Mouse (Mus musculus) forebrain, postnatal 0 days (tissue): ENCODE data around the gene Sipa1l1. TPM values are rescaled to one million over a fixed set of nuclear protein-coding genes. Genes with fewer than 3 reads are reported as not detected.

Experiments
- ATAC-seq: fragments of 200-750 bp; cut with Nextera tagmentation; 2 replicates; pipeline ENCODE4 v1.8.0; 2017; ENCODE audit warnings: mild to moderate bottlenecking, moderate library complexity
- DNase-seq: peaks from one replicate; pipeline ENCODE4 v3.0.0-alpha.2; 2015
- H3K27ac ChIP-seq: fragments of 300-500 bp; sonication (generic); 2 replicates; pipeline ENCODE4 v1.5.1; 2014; ENCODE audit warnings: low read depth, mild to moderate bottlenecking, antibody characterized with exemption, low read length, moderate library complexity, mixed read lengths
- H3K27me3 ChIP-seq: fragments of 300-500 bp; sonication (generic); 2 replicates; pipeline ENCODE4 v1.6.1; 2014; ENCODE audit warnings: mild to moderate bottlenecking, low read length, mixed read lengths; ENCODE audit not compliant: insufficient read depth
- H3K36me3 ChIP-seq: fragments of 300-500 bp; sonication (generic); 2 replicates; pipeline ENCODE4 v1.6.1; 2014; ENCODE audit warnings: mild to moderate bottlenecking, moderate library complexity; ENCODE audit not compliant: insufficient read depth
- H3K4me1 ChIP-seq: fragments of 300-500 bp; sonication (generic); 2 replicates; pipeline ENCODE4 v1.6.1; 2014; ENCODE audit warnings: antibody characterized with exemption; ENCODE audit not compliant: insufficient read depth
- H3K4me2 ChIP-seq: fragments of 300-500 bp; sonication (generic); 2 replicates; pipeline ENCODE4 v1.6.1; 2014; ENCODE audit warnings: low read depth, mild to moderate bottlenecking, moderate library complexity
- H3K4me3 ChIP-seq: fragments of 300-500 bp; sonication (generic); 2 replicates; pipeline ENCODE4 v1.5.1; 2014; ENCODE audit warnings: low read depth, low read length, mixed read lengths
- H3K9ac ChIP-seq: fragments of 300-500 bp; sonication (generic); 2 replicates; pipeline ENCODE4 v1.6.1; 2014; ENCODE audit warnings: mild to moderate bottlenecking
- H3K9me3 ChIP-seq: fragments of 300-500 bp; sonication (generic); 2 replicates; pipeline ENCODE4 v1.6.1; 2016; ENCODE audit warnings: low read length
- CTCF ChIP-seq: sonication (generic); IDR thresholded peaks from 2 replicates; pipeline ENCODE4 v1.5.1; 2016; ENCODE audit warnings: antibody characterized with exemption, control low read depth, low read depth
- WGBS: fragments of 180-500 bp; shearing (Covaris S2); extraction: QIAGEN DNeasy Blood & Tissue Kit; methylation state at CpG from one replicate; pipeline ENCODE4 v1.1.7; 2014; 5-methylcytosine and 5-hydroxymethylcytosine counted together
- polyA plus RNA-seq: library from polyadenylated mRNA; unstranded; fragments of >200 nt; fragmentation: Nextera tagmentation; extraction: Ambion mirVana; gene quantifications from 2 replicates; pipeline ENCODE4 v1.2.1, GENCODE M21; 2015
- total RNA-seq: library from RNA; depleted of rRNA; stranded (reverse); fragments of >200 nt; gene quantifications from 2 replicates; pipeline ENCODE4 v1.2.3, GENCODE M21; 2014

Sipa1l1 gene
- total and polyA plus RNA-seq, 2 experiments from 2014 or later, result 13.4 to 43.1 TPM

DNA sequence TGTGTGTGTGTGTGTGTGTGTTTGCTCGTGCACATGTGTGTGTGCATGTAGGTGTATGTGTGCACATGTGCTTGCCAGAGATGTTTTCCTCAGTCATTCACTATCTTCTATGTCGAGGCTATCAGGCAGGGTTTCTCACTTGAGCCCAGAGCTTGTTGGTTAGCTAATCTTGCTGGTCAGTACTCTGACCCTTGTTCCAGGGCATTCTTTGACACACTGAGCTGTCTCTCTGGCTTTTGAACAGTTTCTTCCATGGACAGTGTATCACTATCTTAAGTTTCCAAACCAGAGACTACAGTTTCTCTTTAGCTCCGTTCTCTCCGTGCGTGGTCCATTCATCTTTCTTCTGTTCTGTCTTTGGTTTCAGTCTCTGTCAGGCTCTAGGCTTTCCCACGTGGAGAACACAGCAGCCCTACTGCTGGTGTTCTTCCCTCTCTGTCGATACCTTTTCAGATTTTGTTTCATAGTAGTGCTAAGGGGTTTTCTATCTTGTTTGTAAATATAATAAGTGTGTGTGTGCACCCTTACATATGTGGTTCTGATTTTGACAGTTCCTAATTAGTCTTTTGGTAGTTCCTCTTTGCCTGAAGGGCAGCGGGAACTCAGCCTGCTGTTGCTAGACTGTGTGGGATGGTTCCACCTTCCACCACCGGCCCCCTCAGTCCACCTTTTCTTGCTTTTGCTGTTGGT lies 54.2 kb downstream of the Sipa1l1 start:
- Histone ChIP-seq H3K4me3 (no peak overlapping the region), H3K36me3 (no peaks in the 10 kb centered on the region), H3K4me2 (no peak overlapping the region), H3K27me3 (no peaks in the 10 kb centered on the region), H3K9ac (no peak overlapping the region), H3K27ac (no peak overlapping the region), H3K4me1 (no peaks in the 10 kb centered on the region), H3K9me3 (no peaks in the 10 kb centered on the region)
- TF ChIP-seq CTCF, result no peak
- DNase-seq (no peak), ATAC-seq (no peak)
- 81% methylated on average over 9 of the region's 9 CpGs for WGBS

DNA sequence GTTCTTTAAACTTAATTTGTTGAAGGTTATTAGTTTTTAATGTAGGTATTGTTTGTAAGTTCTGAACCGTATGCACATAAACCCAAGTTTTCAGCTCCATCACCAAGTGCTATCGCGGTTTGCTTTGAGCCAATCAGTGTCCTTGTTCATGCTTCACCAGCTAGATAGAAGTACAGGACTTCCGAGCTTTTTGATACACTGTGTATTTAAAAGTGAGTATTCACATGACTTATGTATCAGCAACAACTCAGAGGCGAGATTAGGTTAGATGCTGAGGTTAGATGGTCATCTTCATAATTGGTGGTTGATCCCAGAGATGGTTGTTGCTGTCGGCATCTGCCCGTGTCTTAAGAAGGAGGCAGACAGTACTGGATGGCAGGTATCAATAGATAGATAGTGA lies 55.7 kb downstream of the Sipa1l1 start:
- DNase-seq (no peak), ATAC-seq (no peak)
- Histone ChIP-seq H3K27ac (no peak overlapping the region), H3K27me3 (no peaks in the 10 kb centered on the region), H3K36me3 (no peaks in the 10 kb centered on the region), H3K4me3 (no peak overlapping the region), H3K9ac (no peak overlapping the region), H3K9me3 (no peaks in the 10 kb centered on the region), H3K4me1 (no peaks in the 10 kb centered on the region), H3K4me2 (no peak overlapping the region)
- WGBS, result 95% methylated on average over 7 of the region's 7 CpGs
- no peak for TF ChIP-seq CTCF

DNA sequence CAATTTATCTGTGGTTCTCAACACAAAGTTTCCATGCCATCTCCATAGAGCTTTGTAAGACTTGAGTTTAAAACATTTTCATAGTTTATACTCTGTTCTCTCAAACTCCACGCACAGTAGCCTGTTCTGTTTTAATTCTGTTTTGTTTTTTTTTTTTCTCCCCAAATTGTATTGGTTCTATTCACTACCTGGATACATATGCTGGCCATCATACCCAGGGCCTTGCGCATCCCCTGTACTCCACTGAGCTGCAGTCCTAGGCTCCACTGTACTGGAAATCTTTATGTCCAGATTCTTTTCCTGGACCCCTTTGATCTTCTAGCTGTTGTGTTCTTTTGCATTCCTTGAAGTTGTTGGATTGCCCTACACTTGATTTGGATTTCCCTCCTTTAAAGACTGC lies 56.2 kb downstream of the Sipa1l1 start:
- no peak for ATAC-seq
- Histone ChIP-seq H3K9ac (no peak overlapping the region), H3K36me3 (no peaks in the 10 kb centered on the region), H3K4me2 (no peak overlapping the region), H3K4me1 (no peaks in the 10 kb centered on the region), H3K27ac (no peak overlapping the region), H3K4me3 (no peak overlapping the region), H3K9me3 (no peaks in the 10 kb centered on the region), H3K27me3 (no peaks in the 10 kb centered on the region)
- TF ChIP-seq CTCF, result no peak
- no peak for DNase-seq
- 99% methylated on average over 2 of the region's 2 CpGs for WGBS

DNA sequence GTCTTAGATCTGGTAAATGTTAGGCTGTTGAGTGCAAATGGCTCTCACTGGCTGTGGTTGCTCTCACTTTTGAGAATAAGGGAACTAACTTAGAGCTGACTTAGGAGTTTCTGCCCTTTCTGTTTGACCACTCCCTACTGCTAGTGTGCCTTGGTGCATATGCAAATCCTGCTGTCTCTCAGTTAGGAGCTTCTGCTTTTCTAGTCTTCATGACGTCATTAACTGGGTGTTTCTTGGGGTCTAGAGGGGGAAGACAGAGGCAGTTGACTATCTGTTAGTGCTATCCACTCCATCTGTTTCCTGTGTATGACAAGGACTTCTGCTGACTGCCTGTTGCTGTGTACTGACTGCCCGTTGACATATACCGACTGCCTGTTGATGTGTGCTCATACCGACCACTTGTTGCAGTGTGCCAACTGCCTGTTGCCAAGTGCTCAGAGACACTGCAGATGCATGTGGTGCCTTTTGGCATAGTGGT lies 56.7 kb downstream of the Sipa1l1 start:
- Histone ChIP-seq H3K4me3 (no peak overlapping the region), H3K9me3 (no peaks in the 10 kb centered on the region), H3K27me3 (no peaks in the 10 kb centered on the region), H3K27ac (no peak overlapping the region), H3K9ac (no peak overlapping the region), H3K4me1 (no peaks in the 10 kb centered on the region), H3K36me3 (no peaks in the 10 kb centered on the region), H3K4me2 (no peak overlapping the region)
- no peak for DNase-seq
- ATAC-seq, result peak; percentile 23; the same call in 1 of the 2 replicates
- 53% methylated on average over 4 of the region's 4 CpGs for WGBS
- no peak for TF ChIP-seq CTCF

DNA sequence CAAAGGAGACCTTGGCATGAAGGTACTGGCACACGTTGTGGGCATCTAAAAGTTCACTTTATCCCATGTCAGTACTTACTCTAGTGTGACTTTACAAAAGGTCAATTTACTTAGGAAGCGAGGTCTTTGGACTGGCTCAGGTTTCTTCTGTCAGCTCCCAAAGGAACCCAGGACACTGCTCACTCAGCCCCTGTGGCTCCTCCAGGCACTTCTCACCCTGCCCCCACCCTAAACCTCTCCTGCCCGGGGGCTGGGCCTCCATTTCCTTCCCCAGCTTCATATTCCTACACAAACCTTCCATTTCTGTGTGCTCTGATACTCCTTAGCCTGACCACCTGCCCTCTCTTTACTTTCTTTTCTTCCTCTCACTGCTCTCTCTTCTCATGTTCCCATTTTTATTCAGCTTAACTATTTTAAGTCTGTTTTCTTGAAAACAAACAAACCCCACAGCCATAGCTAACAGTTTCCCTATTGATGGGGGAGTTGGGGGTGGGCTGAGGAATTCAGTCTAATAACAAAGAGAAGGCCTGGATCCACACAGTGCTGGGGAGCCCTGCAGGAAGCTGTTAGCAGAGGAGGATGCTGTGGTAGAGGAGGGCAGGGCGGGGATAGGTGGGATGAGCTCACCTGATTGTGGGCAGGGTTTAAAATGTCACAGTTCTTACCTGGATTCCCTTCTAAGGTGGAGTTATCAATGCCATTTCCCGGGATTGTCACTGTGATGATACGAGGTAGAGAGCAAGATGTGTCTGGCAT lies 57.4 kb downstream of the Sipa1l1 start:
- ATAC-seq, result no peak
- 53% methylated on average over 6 of the region's 6 CpGs for WGBS
- no peak overlapping the region for H3K4me3 ChIP-seq
- H3K9ac ChIP-seq, result no peak overlapping the region
- no peak overlapping the region for H3K4me2 ChIP-seq
- H3K4me1 ChIP-seq, result no peaks in the 10 kb centered on the region
- no peak for TF ChIP-seq CTCF
- no peak for DNase-seq
- no peaks in the 10 kb centered on the region for H3K9me3 ChIP-seq
- no peak overlapping the region for H3K27ac ChIP-seq
- no peaks in the 10 kb centered on the region for H3K36me3 ChIP-seq
- no peaks in the 10 kb centered on the region for H3K27me3 ChIP-seq

DNA sequence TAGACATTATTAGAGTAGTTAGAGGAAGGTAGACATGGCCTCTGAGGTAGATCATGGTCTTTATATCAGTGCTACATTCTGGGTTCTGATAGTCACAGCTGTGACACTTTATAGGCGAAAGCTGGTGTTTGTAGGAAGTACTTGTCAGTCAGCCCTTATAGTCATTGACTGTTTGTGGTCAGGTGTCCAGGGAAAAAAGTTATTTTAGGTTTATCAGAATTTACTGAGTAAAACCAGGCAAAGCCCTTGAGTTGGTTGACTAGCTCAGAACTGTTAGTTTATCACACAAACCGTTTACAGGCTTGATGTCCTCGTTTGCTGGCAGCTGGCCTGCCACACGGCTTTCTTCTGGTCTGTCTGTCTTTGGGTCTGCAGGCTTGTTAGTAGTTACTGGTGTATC lies 61.0 kb downstream of the Sipa1l1 start:
- no peak overlapping the region for H3K9ac ChIP-seq
- no peak for TF ChIP-seq CTCF
- DNase-seq (no peak), ATAC-seq (no peak)
- H3K36me3 ChIP-seq, result peaks cover 5% of the 10 kb centered on the region; the same call in 1 of the 2 replicates
- no peaks in the 10 kb centered on the region for H3K9me3 ChIP-seq
- no peak overlapping the region for H3K4me2 ChIP-seq
- WGBS, result 46% methylated on average over 4 of the region's 4 CpGs
- no peak overlapping the region for H3K4me3 ChIP-seq
- H3K27me3 ChIP-seq, result no peaks in the 10 kb centered on the region
- no peak overlapping the region for H3K27ac ChIP-seq
- H3K4me1 ChIP-seq, result no peaks in the 10 kb centered on the region

DNA sequence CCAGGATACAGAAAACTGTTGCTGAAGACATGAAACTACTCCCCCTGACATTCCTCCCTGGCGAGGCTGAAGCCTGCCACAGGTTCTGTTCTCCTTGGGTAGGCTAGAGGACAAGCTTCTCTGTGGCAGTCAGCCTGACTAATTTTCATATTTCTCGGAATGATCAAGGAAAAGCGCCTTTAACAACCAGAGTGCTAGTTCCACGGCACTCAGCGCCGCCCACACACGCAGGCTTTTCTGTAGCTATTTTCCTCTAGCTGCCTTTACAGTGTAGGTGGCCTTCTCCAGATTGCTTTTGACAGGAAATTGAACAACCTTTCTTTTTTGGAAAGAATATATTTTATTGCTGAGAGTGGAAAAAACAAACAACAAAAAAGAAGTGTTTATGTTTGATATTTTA lies 62.1 kb downstream of the Sipa1l1 start:
- Histone ChIP-seq H3K4me1 (no peaks in the 10 kb centered on the region), H3K9me3 (no peaks in the 10 kb centered on the region), H3K9ac (no peak overlapping the region), H3K27ac (no peak overlapping the region), H3K27me3 (no peaks in the 10 kb centered on the region), H3K36me3 (peaks cover 5% of the 10 kb centered on the region; the same call in 1 of the 2 replicates), H3K4me3 (no peak overlapping the region), H3K4me2 (no peak overlapping the region)
- DNase-seq (no peak), ATAC-seq (no peak)
- 64% methylated on average over 7 of the region's 7 CpGs for WGBS
- no peak for TF ChIP-seq CTCF
